Mouse (Mus musculus): ENCODE results near the gene Pknox2. TPM values are rescaled to one million over a fixed set of nuclear protein-coding genes. Genes with fewer than 3 reads are reported as not detected.

The Pknox2 gene
- polyA plus RNA-seq, 1 experiment from 2014 or later: 52.3 TPM

- H3K27ac ChIP-seq (replicated peaks): no peak overlapping the region
- no peaks in the 10 kb centered on the region for H3K9me3 ChIP-seq (replicated peaks)
- H3K9ac ChIP-seq (replicated peaks): no peak overlapping the region
- H3K4me1 ChIP-seq: peaks cover 7% of the 10 kb centered on the region; the same call in 1 of the 2 replicates
- no peak for ATAC-seq (ENCODE audit: low FRiP score)
- no peaks in the 10 kb centered on the region for H3K27me3 ChIP-seq (replicated peaks)
- no peak overlapping the region for H3K4me2 ChIP-seq
- H3K36me3 ChIP-seq: peaks cover 45% of the 10 kb centered on the region
- WGBS: 24% methylated on average over 4 of the region's 4 CpGs
- H3K4me3 ChIP-seq (replicated peaks): no peak overlapping the region
Measured at GRCm38 (mm10) chr9:36858677-36859076, 288.5 kb downstream of the Pknox2 start.

- H3K4me3 ChIP-seq (replicated peaks): no peak overlapping the region
- H3K9ac ChIP-seq (replicated peaks): no peak overlapping the region
- H3K36me3 ChIP-seq: peaks cover 40% of the 10 kb centered on the region
- H3K4me1 ChIP-seq: peaks cover 3% of the 10 kb centered on the region; the same call in 1 of the 2 replicates
- no peak overlapping the region for H3K4me2 ChIP-seq
- WGBS: 12% methylated on average over 8 of the region's 8 CpGs
- no peaks in the 10 kb centered on the region for H3K9me3 ChIP-seq (replicated peaks)
- H3K27me3 ChIP-seq (replicated peaks): no peaks in the 10 kb centered on the region
- H3K27ac ChIP-seq (replicated peaks): no peak overlapping the region
- ATAC-seq (ENCODE audit: low FRiP score): no peak
Measured at GRCm38 (mm10) chr9:36857476-36858117, 289.6 kb downstream of the Pknox2 start.

GRCm38 (mm10) chr9:36856351-36856750 lies 290.9 kb downstream of the Pknox2 start:
- Histone ChIP-seq H3K4me1 (peaks cover 3% of the 10 kb centered on the region; the same call in 1 of the 2 replicates), H3K9me3 (replicated peaks) (no peaks in the 10 kb centered on the region), H3K27ac (replicated peaks) (no peak overlapping the region), H3K36me3 (peaks cover 44% of the 10 kb centered on the region), H3K4me3 (replicated peaks) (no peak overlapping the region), H3K27me3 (replicated peaks) (no peaks in the 10 kb centered on the region), H3K4me2 (no peak overlapping the region), H3K9ac (replicated peaks) (no peak overlapping the region)
- no peak for ATAC-seq (ENCODE audit: low FRiP score)
- WGBS: 83% methylated on average over 2 of the region's 2 CpGs

GRCm38 (mm10) chr9:36852175-36852574 lies 295.0 kb downstream of the Pknox2 start:
- Histone ChIP-seq H3K4me1 (0 out of 2 replicates have a peak, but pooled peaks cover 5% of the 10 kb centered on the region), H3K27me3 (replicated peaks) (no peaks in the 10 kb centered on the region), H3K27ac (replicated peaks) (no peak overlapping the region), H3K36me3 (peaks cover 54% of the 10 kb centered on the region), H3K9me3 (replicated peaks) (no peaks in the 10 kb centered on the region), H3K4me2 (no peak overlapping the region), H3K9ac (replicated peaks) (no peak overlapping the region), H3K4me3 (replicated peaks) (no peak overlapping the region)
- 95% methylated on average over 2 of the region's 2 CpGs for WGBS
- ATAC-seq (ENCODE audit: low FRiP score): no peak

GRCm38 (mm10) chr9:36850091-36850490 lies 297.1 kb downstream of the Pknox2 start:
- Histone ChIP-seq H3K27ac (replicated peaks) (no peak overlapping the region), H3K4me1 (peaks cover 9% of the 10 kb centered on the region; the same call in 1 of the 2 replicates), H3K9me3 (replicated peaks) (no peaks in the 10 kb centered on the region), H3K4me2 (no peak overlapping the region), H3K9ac (replicated peaks) (no peak overlapping the region), H3K4me3 (replicated peaks) (no peak overlapping the region), H3K27me3 (replicated peaks) (no peaks in the 10 kb centered on the region), H3K36me3 (peaks cover 67% of the 10 kb centered on the region)
- ATAC-seq (ENCODE audit: low FRiP score): no peak
- WGBS: 62% methylated on average over 1 of the region's 1 CpGs

GRCm38 (mm10) chr9:36848661-36849060 lies 298.5 kb downstream of the Pknox2 start:
- ATAC-seq (ENCODE audit: low FRiP score): no peak
- WGBS: 68% methylated on average over 2 of the region's 2 CpGs

GRCm38 (mm10) chr9:36846346-36846745 lies 300.9 kb downstream of the Pknox2 start:
- Histone ChIP-seq H3K4me3 (replicated peaks) (no peak overlapping the region), H3K27me3 (replicated peaks) (no peaks in the 10 kb centered on the region), H3K4me1 (peaks cover 18% of the 10 kb centered on the region; the same call in 1 of the 2 replicates), H3K4me2 (no peak overlapping the region), H3K27ac (replicated peaks) (no peak overlapping the region), H3K36me3 (peaks cover 66% of the 10 kb centered on the region), H3K9me3 (replicated peaks) (no peaks in the 10 kb centered on the region), H3K9ac (replicated peaks) (no peak overlapping the region)
- no peak for ATAC-seq (ENCODE audit: low FRiP score)
- WGBS: 49% methylated on average over 4 of the region's 4 CpGs

More at GRCm38 (mm10) chr9:36848661-36849060, 298.5 kb downstream of the Pknox2 start:
- Histone ChIP-seq H3K36me3 (peaks cover 77% of the 10 kb centered on the region), H3K9me3 (replicated peaks) (no peaks in the 10 kb centered on the region), H3K27ac (replicated peaks) (no peak overlapping the region), H3K4me3 (replicated peaks) (no peak overlapping the region), H3K27me3 (replicated peaks) (no peaks in the 10 kb centered on the region), H3K4me2 (no peak overlapping the region), H3K9ac (replicated peaks) (no peak overlapping the region), H3K4me1 (peaks cover 11% of the 10 kb centered on the region; the same call in 1 of the 2 replicates)

Other genes starting within 250 kb of the Pknox2 start
- 8.0 and 9.4 TPM in 2 replicates for gene Tmem218, start 60.8 kb upstream of the Pknox2 start, polyA plus RNA-seq (2015; fragmentation: Nextera tagmentation; extraction: Ambion mirVana)
- 1.8 and 2.2 TPM in 2 replicates for gene Slc37a2, start 108.3 kb upstream of the Pknox2 start, polyA plus RNA-seq (2015; fragmentation: Nextera tagmentation; extraction: Ambion mirVana)
- gene Ccdc15, start 201.0 kb upstream of the Pknox2 start, polyA plus RNA-seq (2015; fragmentation: Nextera tagmentation; extraction: Ambion mirVana): 6.4 and 7.7 TPM in 2 replicates
- 25.6 and 25.8 TPM in 2 replicates for gene Hepacam, start 219.9 kb upstream of the Pknox2 start, polyA plus RNA-seq (2015; fragmentation: Nextera tagmentation; extraction: Ambion mirVana)